Mouse (Mus musculus) ES-Bruce4 (cell line): ENCODE measurements around the gene Anln.

Experiments used
- CTCF ChIP-seq: IDR thresholded peaks from one replicate; pipeline ENCODE4 v1.8.1; 2011; ENCODE audit warnings: low read depth, low read length
- EP300 ChIP-seq: IDR thresholded peaks from 2 replicates; pipeline ENCODE4 v1.6.1; 2011; ENCODE audit warnings: low read depth, low read length; ENCODE audit not compliant: insufficient read depth

DNA sequence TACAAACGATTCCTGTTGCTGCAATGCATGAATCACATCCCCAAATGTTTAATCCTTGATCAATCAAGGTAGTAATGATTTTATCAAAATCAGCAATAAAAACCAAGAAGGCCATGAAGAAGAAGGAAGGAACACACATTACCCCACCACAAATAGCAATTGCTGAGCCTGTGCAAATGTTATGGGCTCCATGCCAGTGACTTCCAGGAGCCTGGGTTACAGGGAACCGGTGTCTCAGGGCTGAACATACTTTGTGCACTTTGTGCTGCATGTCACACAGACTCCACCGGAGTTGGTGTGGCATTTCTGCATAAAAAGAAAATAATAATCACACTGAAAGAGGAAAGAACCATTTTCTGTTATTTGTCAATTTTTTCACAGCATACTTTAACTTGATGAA lies 74.9 kb downstream of the Anln start:
- TF ChIP-seq CTCF (no peak), EP300 (no peak)
